Mouse (Mus musculus) midbrain, postnatal 0 days (tissue): ENCODE results near the gene AC131692.1. TPM values are rescaled to one million over a fixed set of nuclear protein-coding genes. Genes with fewer than 3 reads are reported as not detected.

Experiments used
- ATAC-seq: fragments of 200-750 bp; cut with Nextera tagmentation; 2 replicates; pipeline ENCODE4 v1.8.0; 2017; ENCODE audit warnings: moderate number of reproducible peaks, mild to moderate bottlenecking, moderate TSS enrichment, moderate library complexity; ENCODE audit not compliant: low FRiP score
- DNase-seq: peaks from one replicate; pipeline ENCODE4 v3.0.0-alpha.2; 2015; ENCODE audit warnings: low spot score
- H3K27ac ChIP-seq: fragments of 300-500 bp; sonication (generic); 2 replicates; pipeline ENCODE4 v1.5.1; 2014; ENCODE audit warnings: low read depth, mild to moderate bottlenecking, low read length, mixed read lengths
- H3K27me3 ChIP-seq: fragments of 300-500 bp; sonication (generic); 2 replicates; pipeline ENCODE4 v1.6.1; 2014; ENCODE audit warnings: low read length, control low read depth, mixed read lengths; ENCODE audit not compliant: insufficient read depth
- H3K36me3 ChIP-seq: fragments of 300-500 bp; sonication (generic); 2 replicates; pipeline ENCODE4 v1.6.1; 2014; ENCODE audit warnings: low read length, control low read depth, mixed read lengths; ENCODE audit not compliant: insufficient read depth
- H3K4me1 ChIP-seq: fragments of 300-500 bp; sonication (generic); 2 replicates; pipeline ENCODE4 v1.6.1; 2014; ENCODE audit warnings: mild to moderate bottlenecking, control low read depth, antibody characterized with exemption, low read length, mixed read lengths; ENCODE audit not compliant: insufficient read depth
- H3K4me2 ChIP-seq: fragments of 300-500 bp; sonication (generic); 2 replicates; pipeline ENCODE4 v1.6.1; 2014; ENCODE audit warnings: low read depth, mild to moderate bottlenecking, low read length, mixed read lengths; ENCODE audit not compliant: poor library complexity, severe bottlenecking
- H3K4me3 ChIP-seq: fragments of 300-500 bp; sonication (generic); 2 replicates; pipeline ENCODE4 v1.5.1; 2014; ENCODE audit warnings: low read depth, mild to moderate bottlenecking, low read length, moderate library complexity
- H3K9ac ChIP-seq: fragments of 300-500 bp; sonication (generic); replicated peaks from 2 replicates; pipeline ENCODE4 v1.6.1; 2014; ENCODE audit warnings: mild to moderate bottlenecking, low read length, moderate library complexity, mixed read lengths; ENCODE audit not compliant: poor library complexity, severe bottlenecking
- H3K9me3 ChIP-seq: fragments of 300-500 bp; sonication (generic); 2 replicates; pipeline ENCODE4 v1.6.1; 2016; ENCODE audit warnings: low read length, control low read depth
- CTCF ChIP-seq: IDR thresholded peaks from 2 replicates; pipeline ENCODE4 v1.5.1; 2016; ENCODE audit warnings: antibody characterized with exemption, mild to moderate bottlenecking
- WGBS: fragments of 180-500 bp; shearing (Covaris S2); extraction: QIAGEN DNeasy Blood & Tissue Kit; methylation state at CpG from one replicate; pipeline ENCODE4 v1.1.7; 2014; 5-methylcytosine and 5-hydroxymethylcytosine counted together
- polyA plus RNA-seq: library from polyadenylated mRNA; unstranded; fragments of >200 nt; fragmentation: Nextera tagmentation; extraction: Ambion mirVana; gene quantifications from 2 replicates; pipeline ENCODE4 v1.2.1, GENCODE M21; 2015
- total RNA-seq: library from RNA; depleted of rRNA; stranded (reverse); fragments of >200 nt; gene quantifications from 2 replicates; pipeline ENCODE4 v1.2.3, GENCODE M21; 2014; rRNA removed

The AC131692.1 gene
- not detected in 2 replicates for total RNA-seq
- polyA plus RNA-seq: not detected in 2 replicates

DNA sequence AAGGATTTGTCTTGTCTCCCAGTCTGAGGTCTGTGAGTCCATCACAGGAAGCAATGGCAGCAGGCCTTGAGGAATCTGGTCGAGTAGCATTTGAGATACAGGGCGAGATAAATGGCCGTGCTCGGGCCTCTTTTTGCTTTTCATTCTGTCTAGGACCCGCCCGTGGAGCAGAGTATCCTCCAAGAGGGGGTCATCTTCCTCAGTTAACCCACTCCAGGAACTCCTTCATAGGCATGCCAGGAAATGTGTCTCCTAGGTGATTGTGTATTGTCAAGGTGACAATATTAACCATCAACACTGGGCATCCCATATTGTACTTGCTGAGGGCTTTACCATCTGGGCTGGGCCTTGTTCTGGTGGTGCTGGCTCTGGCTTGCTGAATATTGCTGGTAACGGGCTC is at the start of gene AC131692.1:
AC131692.1 (plus strand) TSS at position 301 of the 400 bp plus-strand sequence.
- no peak within 1 kb of the TSS for H3K4me2 ChIP-seq
- H3K4me1 ChIP-seq: no peaks in the 10 kb centered on the region
- H3K4me3 ChIP-seq: no peak within 1 kb of the TSS
- no peak for ATAC-seq
- H3K9ac ChIP-seq: no peak within 1 kb of the TSS
- no peaks in the 10 kb centered on the region for H3K36me3 ChIP-seq
- no peak for DNase-seq
- H3K27ac ChIP-seq: no peak within 1 kb of the TSS
- no peak for TF ChIP-seq CTCF
- no peaks in the 10 kb centered on the region for H3K9me3 ChIP-seq
- H3K27me3 ChIP-seq: no peaks in the 10 kb centered on the region
- 94% methylated on average over 7 of the region's 7 CpGs for WGBS

DNA sequence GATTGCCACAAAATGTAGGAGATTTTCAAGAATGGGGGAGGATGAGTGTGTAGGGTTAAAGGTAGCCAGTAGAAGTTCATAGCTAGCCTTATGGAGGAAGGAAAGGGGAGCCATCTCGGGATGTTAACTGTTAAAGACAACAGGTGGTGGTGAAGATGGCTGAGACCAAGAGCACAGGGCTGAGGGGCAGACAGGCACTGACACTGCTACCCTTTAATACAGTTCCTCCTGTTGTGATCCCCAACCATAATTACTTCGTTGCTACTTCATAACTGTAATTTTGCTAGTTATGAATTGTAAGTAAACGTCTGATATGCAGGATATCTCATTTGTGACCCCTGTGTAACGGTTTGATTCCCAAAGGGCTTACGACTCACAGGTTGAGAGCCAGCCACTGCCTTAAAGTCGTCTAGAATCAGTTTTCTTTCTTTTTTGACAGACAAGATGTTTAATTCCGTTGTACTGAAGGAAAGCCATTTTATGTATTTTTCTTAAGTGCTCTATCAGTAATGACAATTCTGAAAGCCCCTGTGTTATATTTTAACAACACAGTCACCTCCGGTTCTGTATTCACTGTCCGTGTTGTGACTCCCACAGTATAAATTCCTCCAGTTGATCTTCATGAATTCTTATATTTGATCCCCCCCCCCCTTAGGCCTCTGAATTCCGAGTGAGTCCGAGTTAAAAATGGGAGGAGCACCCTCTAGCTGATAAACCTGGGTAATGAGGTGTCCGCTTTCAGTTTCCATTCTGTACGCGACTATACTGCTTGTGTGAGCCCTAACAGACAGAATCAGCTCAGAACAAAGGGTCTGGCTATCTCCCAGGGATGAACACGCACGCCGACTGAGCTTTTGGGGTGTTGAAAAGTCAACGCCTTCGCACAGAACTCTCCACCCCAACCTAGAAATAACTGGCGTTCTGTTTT is 48.6 kb upstream of the AC131692.1 start:
- Histone ChIP-seq H3K9ac (peak overlapping the region; percentile 80), H3K4me3 (peak overlapping the region; percentile 65), H3K36me3 (peaks cover 26% of the 10 kb centered on the region), H3K27ac (peak overlapping the region; percentile 97), H3K4me2 (peak overlapping the region; percentile 97), H3K9me3 (no peaks in the 10 kb centered on the region), H3K4me1 (peaks cover 10% of the 10 kb centered on the region), H3K27me3 (no peaks in the 10 kb centered on the region)
- peak; percentile 65 for DNase-seq
- 16% methylated on average over 20 of the region's 20 CpGs for WGBS
- ATAC-seq: peak; percentile 17
- TF ChIP-seq CTCF: peak; percentile 55

DNA sequence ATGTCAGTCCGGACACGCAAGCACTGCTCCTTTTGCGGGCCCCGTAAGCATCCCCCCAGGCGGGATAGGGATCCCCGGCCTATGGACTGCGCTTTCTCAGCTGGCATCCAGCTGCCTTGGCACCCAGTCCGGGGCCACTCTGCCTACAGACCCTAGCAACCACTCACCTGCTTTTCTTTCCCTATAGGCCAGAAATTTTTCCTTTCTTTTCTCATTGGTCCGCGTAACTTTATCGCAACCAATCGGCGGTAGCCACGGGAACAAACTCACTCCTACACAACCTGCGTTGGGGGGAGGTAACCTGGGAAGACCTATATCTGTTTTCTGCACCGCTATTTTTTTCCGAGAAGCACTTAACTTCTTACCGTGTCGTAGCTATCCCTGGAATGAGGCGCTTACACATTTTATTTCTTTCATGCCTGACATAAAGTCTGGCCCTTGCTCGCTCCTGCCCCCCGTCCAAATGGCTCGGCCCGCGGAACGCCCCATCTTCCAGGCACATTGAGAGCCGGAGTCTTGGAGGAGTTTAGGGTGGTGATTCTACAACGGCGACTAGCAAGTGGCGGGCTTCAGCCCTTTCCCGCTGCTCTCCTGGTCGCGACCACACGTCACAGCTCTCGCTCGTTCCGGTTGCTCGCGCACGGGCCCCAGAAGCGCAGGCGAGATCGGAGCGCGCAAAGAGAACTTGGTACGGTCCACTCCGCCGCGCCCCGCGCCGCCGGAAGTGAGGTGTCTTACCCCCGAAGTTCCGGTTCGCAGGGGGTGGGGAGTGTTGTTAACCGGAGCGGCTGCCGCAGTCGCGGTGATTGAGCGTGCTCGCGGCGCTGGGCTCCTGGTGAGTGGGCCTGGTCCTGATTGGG is 47.7 kb upstream of the AC131692.1 start, which contains the start of gene Syvn1:
Syvn1 (plus strand) TSS at position 283 of the 860 bp plus-strand sequence.
- Histone ChIP-seq H3K4me2 (peak within 1 kb of the TSS; percentile 97), H3K9me3 (no peaks in the 10 kb centered on the region), H3K4me3 (peak within 1 kb of the TSS; percentile 65), H3K27me3 (no peaks in the 10 kb centered on the region), H3K27ac (peak within 1 kb of the TSS; percentile 97), H3K4me1 (peaks cover 10% of the 10 kb centered on the region), H3K36me3 (peaks cover 35% of the 10 kb centered on the region), H3K9ac (peak within 1 kb of the TSS; percentile 80)
- peak; percentile 97 for DNase-seq
- under 1% methylated on average over 65 of the region's 65 CpGs for WGBS
- no peak for TF ChIP-seq CTCF
- ATAC-seq: peak; percentile 89

DNA sequence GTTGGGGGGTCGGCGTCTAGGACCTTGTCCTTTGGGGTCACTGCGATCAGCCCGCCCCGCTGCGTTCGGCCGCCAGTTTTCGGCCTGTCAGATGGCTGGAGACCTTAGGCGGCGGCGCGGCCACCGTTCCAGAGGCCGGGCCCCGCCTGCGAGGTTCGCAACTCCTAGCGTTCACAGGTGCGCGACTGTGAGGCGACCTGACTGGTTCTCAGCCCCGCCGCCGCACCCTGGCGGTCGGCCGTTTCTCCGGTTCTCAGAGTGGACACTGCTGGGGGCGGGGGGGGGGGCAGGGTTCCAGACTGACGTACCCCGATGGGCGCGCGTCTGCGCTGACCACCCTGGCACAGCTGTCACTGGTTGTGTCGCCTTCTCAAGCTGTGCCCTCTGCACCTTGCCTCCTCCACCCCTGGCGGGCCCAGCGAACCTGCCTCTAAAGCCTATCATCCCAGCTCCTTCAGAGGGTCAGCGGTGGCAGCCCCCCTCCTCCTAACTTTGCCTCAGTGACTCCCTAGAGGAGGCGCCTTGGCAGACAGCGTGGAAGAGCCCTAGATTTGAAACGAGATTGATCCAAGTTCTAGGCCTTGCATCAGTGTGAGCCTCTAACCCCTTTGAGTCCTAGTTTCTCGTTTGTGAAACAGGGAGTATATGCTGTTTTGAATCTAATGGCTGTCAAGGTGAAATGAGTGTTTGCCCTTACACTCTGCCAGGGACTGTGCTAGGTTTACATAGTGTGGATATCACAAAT is 46.9 kb upstream of the AC131692.1 start:
- Histone ChIP-seq H3K9me3 (no peaks in the 10 kb centered on the region), H3K4me2 (peak overlapping the region; percentile 97), H3K4me1 (peaks cover 10% of the 10 kb centered on the region), H3K27me3 (no peaks in the 10 kb centered on the region), H3K4me3 (peak overlapping the region; percentile 65), H3K27ac (peak overlapping the region; percentile 97), H3K36me3 (peaks cover 43% of the 10 kb centered on the region), H3K9ac (peak overlapping the region; percentile 80)
- TF ChIP-seq CTCF: 0 out of 2 replicates have a peak, but pooled peaks have one; percentile 7
- WGBS: 2% methylated on average over 42 of the region's 44 CpGs
- ATAC-seq (peak; percentile 12; the same call in 1 of the 2 replicates), DNase-seq (no peak)

DNA sequence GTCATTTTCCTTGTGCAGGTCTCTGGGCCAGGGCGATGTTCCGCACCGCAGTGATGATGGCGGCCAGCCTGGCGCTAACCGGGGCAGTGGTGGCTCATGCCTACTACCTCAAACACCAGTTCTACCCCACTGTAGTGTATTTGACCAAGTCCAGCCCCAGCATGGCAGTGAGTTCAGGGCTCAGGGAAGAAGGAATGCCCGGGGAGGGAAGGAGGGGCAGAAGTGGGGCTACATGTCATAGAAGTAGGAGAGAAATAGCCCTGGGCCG is 46.4 kb upstream of the AC131692.1 start:
- ATAC-seq (no peak), DNase-seq (no peak)
- Histone ChIP-seq H3K9me3 (no peaks in the 10 kb centered on the region), H3K4me1 (peaks cover 10% of the 10 kb centered on the region), H3K4me2 (peak overlapping the region; percentile 97), H3K27ac (no peak overlapping the region), H3K9ac (peak overlapping the region; percentile 80; the same call in 1 of the 2 replicates), H3K36me3 (peaks cover 48% of the 10 kb centered on the region), H3K4me3 (peak overlapping the region; percentile 65), H3K27me3 (no peaks in the 10 kb centered on the region)
- no peak for TF ChIP-seq CTCF
- WGBS: 86% methylated on average over 8 of the region's 8 CpGs
